Mouse (Mus musculus) limb, embryonic 13.5 days (tissue): ENCODE data around the gene Lins1. TPM values are rescaled to one million over a fixed set of nuclear protein-coding genes. Genes with fewer than 3 reads are reported as not detected.

ENCODE experiments used
- ATAC-seq: fragments of 200-750 bp; cut with Nextera tagmentation; 2 replicates; pipeline ENCODE4 v1.8.0; 2017; ENCODE audit warnings: low read depth, moderate number of reproducible peaks, moderate TSS enrichment; ENCODE audit not compliant: low FRiP score
- H3K27ac ChIP-seq: fragments of 300-500 bp; sonication (generic); 2 replicates; pipeline ENCODE4 v1.5.1; 2015; ENCODE audit warnings: inconsistent platforms, mild to moderate bottlenecking, moderate library complexity
- H3K27me3 ChIP-seq: fragments of 300-500 bp; sonication (generic); 2 replicates; pipeline ENCODE4 v1.6.1; 2015; ENCODE audit warnings: mild to moderate bottlenecking, inconsistent platforms
- H3K36me3 ChIP-seq: fragments of 300-500 bp; sonication (generic); 2 replicates; pipeline ENCODE4 v1.6.1; 2015; ENCODE audit warnings: inconsistent platforms, mild to moderate bottlenecking, moderate library complexity
- H3K4me1 ChIP-seq: fragments of 300-500 bp; sonication (generic); 2 replicates; pipeline ENCODE4 v1.6.1; 2015; ENCODE audit warnings: inconsistent platforms
- H3K4me2 ChIP-seq: fragments of 300-500 bp; sonication (generic); replicated peaks from 2 replicates; pipeline ENCODE4 v1.6.1; 2015; ENCODE audit warnings: inconsistent platforms, mild to moderate bottlenecking, moderate library complexity
- H3K4me3 ChIP-seq: fragments of 300-500 bp; sonication (generic); 2 replicates; pipeline ENCODE4 v1.5.1; 2015; ENCODE audit warnings: moderate library complexity, mild to moderate bottlenecking, inconsistent platforms
- H3K9ac ChIP-seq: fragments of 300-500 bp; sonication (generic); 2 replicates; pipeline ENCODE4 v1.6.1; 2015; ENCODE audit warnings: mild to moderate bottlenecking, inconsistent platforms
- H3K9me3 ChIP-seq: fragments of 300-500 bp; sonication (generic); 2 replicates; pipeline ENCODE4 v1.6.1; 2016; ENCODE audit warnings: inconsistent platforms
- WGBS: fragments of 180-500 bp; shearing (Covaris S2); methylation state at CpG from one replicate; pipeline ENCODE4 v1.1.7; 2015; 5-methylcytosine and 5-hydroxymethylcytosine counted together
- polyA plus RNA-seq: library from polyadenylated mRNA; unstranded; fragments of >200 nt; fragmentation: Nextera tagmentation; extraction: Ambion mirVana; gene quantifications from 2 replicates; pipeline ENCODE4 v1.2.1, GENCODE M21; 2015

Gene Lins1
- 21.2 and 21.4 TPM in 2 replicates for polyA plus RNA-seq

GRCm38 (mm10) chr7:66689620-66690360 is at the start of gene Lins1:
Lins1 (plus strand) TSS chr7:66689889.
- Histone ChIP-seq H3K4me1 (peaks cover 15% of the 10 kb centered on the region), H3K27ac (peak within 1 kb of the TSS; percentile 85), H3K27me3 (no peaks in the 10 kb centered on the region), H3K4me3 (peak within 1 kb of the TSS; percentile 75), H3K4me2 (peak within 1 kb of the TSS; percentile 97), H3K9me3 (no peaks in the 10 kb centered on the region), H3K36me3 (peaks cover 9% of the 10 kb centered on the region; the same call in 1 of the 2 replicates), H3K9ac (peak within 1 kb of the TSS; percentile 86)
- under 1% methylated on average over 52 of the region's 52 CpGs for WGBS
- ATAC-seq = peak; percentile 99

- whole genome bisulfite sequencing = 98% methylated on average over 2 of the region's 2 CpGs
- no peak for ATAC-seq
- H3K27me3 ChIP-seq = no peaks in the 10 kb centered on the region
- peaks cover 42% of the 10 kb centered on the region for H3K36me3 ChIP-seq
- H3K27ac ChIP-seq = no peak overlapping the region
- no peak overlapping the region for H3K4me3 ChIP-seq
- no peak overlapping the region for H3K4me2 ChIP-seq
- 0 out of 2 replicates have a peak, but pooled peaks cover under 1% of the 10 kb centered on the region for H3K4me1 ChIP-seq
- no peaks in the 10 kb centered on the region for H3K9me3 ChIP-seq
- H3K9ac ChIP-seq = no peak overlapping the region
Observed at GRCm38 (mm10) chr7:66645736-66646135, 44.0 kb upstream of the Lins1 start.

- H3K36me3 ChIP-seq = peaks cover 48% of the 10 kb centered on the region
Observed at GRCm38 (mm10) chr7:66649181-66649580, 40.5 kb upstream of the Lins1 start.

GRCm38 (mm10) chr7:66650883-66651282 is 38.8 kb upstream of the Lins1 start:
- WGBS = 66% methylated on average over 5 of the region's 5 CpGs
- H3K4me3 ChIP-seq = no peak overlapping the region
- H3K4me2 ChIP-seq = no peak overlapping the region
- no peak overlapping the region for H3K9ac ChIP-seq
- peaks cover 61% of the 10 kb centered on the region for H3K36me3 ChIP-seq
- no peak overlapping the region for H3K27ac ChIP-seq
- no peak for ATAC-seq
- H3K27me3 ChIP-seq = no peaks in the 10 kb centered on the region
- no peaks in the 10 kb centered on the region for H3K9me3 ChIP-seq
- peaks cover 13% of the 10 kb centered on the region; the same call in 1 of the 2 replicates for H3K4me1 ChIP-seq

More at GRCm38 (mm10) chr7:66649181-66649580, 40.5 kb upstream of the Lins1 start:
- H3K4me1 ChIP-seq = peaks cover 13% of the 10 kb centered on the region; the same call in 1 of the 2 replicates
- H3K9ac ChIP-seq = no peak overlapping the region
- 96% methylated on average over 2 of the region's 2 CpGs for WGBS
- H3K27ac ChIP-seq = no peak overlapping the region
- no peaks in the 10 kb centered on the region for H3K27me3 ChIP-seq
- ATAC-seq = no peak
- no peak overlapping the region for H3K4me2 ChIP-seq
- H3K9me3 ChIP-seq = no peaks in the 10 kb centered on the region
- H3K4me3 ChIP-seq = no peak overlapping the region

GRCm38 (mm10) chr7:66652216-66652615 is 37.5 kb upstream of the Lins1 start:
- Histone ChIP-seq H3K27me3 (no peaks in the 10 kb centered on the region), H3K36me3 (peaks cover 69% of the 10 kb centered on the region), H3K4me3 (no peak overlapping the region), H3K9ac (no peak overlapping the region), H3K4me2 (no peak overlapping the region), H3K9me3 (no peaks in the 10 kb centered on the region), H3K27ac (no peak overlapping the region), H3K4me1 (peaks cover 13% of the 10 kb centered on the region; the same call in 1 of the 2 replicates)
- 90% methylated on average over 4 of the region's 4 CpGs for WGBS
- no peak for ATAC-seq

- H3K36me3 ChIP-seq = peaks cover 74% of the 10 kb centered on the region
- H3K4me3 ChIP-seq = no peak overlapping the region
- no peaks in the 10 kb centered on the region for H3K9me3 ChIP-seq
- peaks cover 13% of the 10 kb centered on the region; the same call in 1 of the 2 replicates for H3K4me1 ChIP-seq
- ATAC-seq = no peak
- peak overlapping the region; percentile 31; the same call in 1 of the 2 replicates for H3K9ac ChIP-seq
- H3K4me2 ChIP-seq = no peak overlapping the region
- WGBS = 89% methylated on average over 9 of the region's 9 CpGs
- no peaks in the 10 kb centered on the region for H3K27me3 ChIP-seq
- H3K27ac ChIP-seq = no peak overlapping the region
Observed at GRCm38 (mm10) chr7:66653596-66653995, 36.1 kb upstream of the Lins1 start.

- Histone ChIP-seq H3K36me3 (peaks cover 82% of the 10 kb centered on the region), H3K4me3 (no peak overlapping the region), H3K4me2 (no peak overlapping the region), H3K9ac (no peak overlapping the region), H3K27me3 (no peaks in the 10 kb centered on the region), H3K4me1 (peaks cover 13% of the 10 kb centered on the region; the same call in 1 of the 2 replicates), H3K9me3 (no peaks in the 10 kb centered on the region), H3K27ac (no peak overlapping the region)
- ATAC-seq = no peak
- 90% methylated on average over 9 of the region's 9 CpGs for WGBS
Observed at GRCm38 (mm10) chr7:66655471-66655870, 34.2 kb upstream of the Lins1 start.

GRCm38 (mm10) chr7:66660291-66660690 is 29.4 kb upstream of the Lins1 start:
- no peak overlapping the region for H3K27ac ChIP-seq
- no peak overlapping the region for H3K9ac ChIP-seq
- H3K4me2 ChIP-seq = no peak overlapping the region
- H3K4me3 ChIP-seq = no peak overlapping the region
- 85% methylated on average over 7 of the region's 7 CpGs for WGBS
- no peaks in the 10 kb centered on the region for H3K9me3 ChIP-seq
- H3K27me3 ChIP-seq = no peaks in the 10 kb centered on the region
- H3K36me3 ChIP-seq = peaks cover 54% of the 10 kb centered on the region
- H3K4me1 ChIP-seq = no peaks in the 10 kb centered on the region
- no peak for ATAC-seq

- peaks cover 51% of the 10 kb centered on the region for H3K36me3 ChIP-seq
- no peak overlapping the region for H3K4me3 ChIP-seq
- H3K4me2 ChIP-seq = no peak overlapping the region
- no peak for ATAC-seq
- 86% methylated on average over 8 of the region's 8 CpGs for WGBS
- H3K27me3 ChIP-seq = no peaks in the 10 kb centered on the region
- H3K27ac ChIP-seq = no peak overlapping the region
- H3K4me1 ChIP-seq = no peaks in the 10 kb centered on the region
- no peaks in the 10 kb centered on the region for H3K9me3 ChIP-seq
- no peak overlapping the region for H3K9ac ChIP-seq
Observed at GRCm38 (mm10) chr7:66660972-66661371, 28.7 kb upstream of the Lins1 start.

- no peaks in the 10 kb centered on the region for H3K27me3 ChIP-seq
- no peaks in the 10 kb centered on the region for H3K9me3 ChIP-seq
- H3K9ac ChIP-seq = no peak overlapping the region
- peak overlapping the region; percentile 33; the same call in 1 of the 2 replicates for H3K4me2 ChIP-seq
- peaks cover 49% of the 10 kb centered on the region for H3K36me3 ChIP-seq
- H3K27ac ChIP-seq = no peak overlapping the region
- peak overlapping the region; percentile 21; the same call in 1 of the 2 replicates for H3K4me3 ChIP-seq
- 21% methylated on average over 8 of the region's 8 CpGs for WGBS
- H3K4me1 ChIP-seq = no peaks in the 10 kb centered on the region
- ATAC-seq = no peak
Observed at GRCm38 (mm10) chr7:66661572-66661971, 28.1 kb upstream of the Lins1 start.

GRCm38 (mm10) chr7:66663548-66663947 is 26.1 kb upstream of the Lins1 start:
- H3K4me1 ChIP-seq = no peaks in the 10 kb centered on the region
- no peak overlapping the region for H3K4me3 ChIP-seq
- no peak for ATAC-seq
- no peak overlapping the region for H3K27ac ChIP-seq
- no peak overlapping the region for H3K4me2 ChIP-seq
- peaks cover 39% of the 10 kb centered on the region for H3K36me3 ChIP-seq
- H3K9me3 ChIP-seq = peaks cover 5% of the 10 kb centered on the region; the same call in 1 of the 2 replicates
- H3K27me3 ChIP-seq = no peaks in the 10 kb centered on the region
- H3K9ac ChIP-seq = no peak overlapping the region
- WGBS = 95% methylated on average over 3 of the region's 3 CpGs

- peaks cover 42% of the 10 kb centered on the region for H3K36me3 ChIP-seq
- no peaks in the 10 kb centered on the region for H3K4me1 ChIP-seq
- no peak overlapping the region for H3K4me2 ChIP-seq
- H3K4me3 ChIP-seq = no peak overlapping the region
- no peaks in the 10 kb centered on the region for H3K27me3 ChIP-seq
- ATAC-seq = no peak
- H3K9ac ChIP-seq = no peak overlapping the region
- H3K9me3 ChIP-seq = peaks cover 7% of the 10 kb centered on the region; the same call in 1 of the 2 replicates
- no peak overlapping the region for H3K27ac ChIP-seq
Observed at GRCm38 (mm10) chr7:66667064-66667463, 22.6 kb upstream of the Lins1 start.
